ENCODE assay signal across 8 mouse cellular contexts in genomic region chr8:123406786-123407185, GRCm38 (mm10). TPM values are rescaled to one million over a fixed set of nuclear protein-coding genes. Genes with fewer than 3 reads are reported as not detected.
DNase-seq lines count a peak whose midpoint lies in the region; ATAC-seq and TF ChIP-seq lines count a peak whose summit lies in the region.

Gene Mc1r, plus strand, starts transcription at chr8:123407107.

- no peak within 1 kb of the TSS for H3K9ac ChIP-seq in heart, embryonic 11.5 days (ENCODE audit: low read depth, low read length)
- no peak within 1 kb of the TSS for H3K9ac ChIP-seq in limb, embryonic 11.5 days (ENCODE audit: low read length)

- H3K36me3 ChIP-seq in heart, embryonic 11.5 days (ENCODE audit: control insufficient read depth, insufficient read depth, low read length) = 0 out of 2 replicates have a peak, but pooled peaks cover 7% of the 10 kb centered on the region
- peaks cover 4% of the 10 kb centered on the region for H3K36me3 ChIP-seq in limb, embryonic 11.5 days (ENCODE audit: control insufficient read depth, insufficient read depth, low read length)
- H3K36me3 ChIP-seq in myocyte (ENCODE audit: control insufficient read depth, insufficient read depth) = peaks cover 12% of the 10 kb centered on the region

- no peak for DNase-seq in heart, adult 11 months
- peak; percentile 75 for DNase-seq in embryo, embryonic 10 days (ENCODE audit: low spot score)
- peak; percentile 73 for DNase-seq in limb, embryonic 11.5 days (ENCODE audit: low spot score)
- peak; percentile 68 to 87 for DNase-seq in spleen, postnatal 4 days (ENCODE audit: low spot score in 2 of 2)

- H3K4me1 ChIP-seq in heart, embryonic 11.5 days (ENCODE audit: control insufficient read depth, insufficient read depth, low read length) = peaks cover 33% of the 10 kb centered on the region
- no peaks in the 10 kb centered on the region for H3K4me1 ChIP-seq in limb, embryonic 11.5 days (ENCODE audit: control insufficient read depth, insufficient read depth, low read length)

- ATAC-seq in heart, embryonic 11.5 days (replicated peaks; ENCODE audit: insufficient number of reproducible peaks, low FRiP score, low TSS enrichment) = no peak
- peak; percentile 44 for ATAC-seq in activated CD4-positive, CD25-positive, alpha-beta regulatory T cell, adult 4 months
- peak; percentile 57 to 58; a peak in 3 of 4 replicates for ATAC-seq in hematopoietic stem cell, adult 5-6 weeks (replicated peaks in 1 of 2; ENCODE audit: insufficient read depth in 1 of 2, low FRiP score in 2 of 2, low TSS enrichment in 1 of 2, low read depth in 1 of 2, poor library complexity in 2 of 2, severe bottlenecking in 2 of 2)
- ATAC-seq in limb, embryonic 11.5 days (ENCODE audit: insufficient number of reproducible peaks, low FRiP score, low TSS enrichment, low read depth) = no peak

- H3K9me3 ChIP-seq in heart, embryonic 11.5 days (replicated peaks; ENCODE audit: control insufficient read depth, low read length) = no peaks in the 10 kb centered on the region
- H3K9me3 ChIP-seq in limb, embryonic 11.5 days (ENCODE audit: control insufficient read depth, low read length) = no peaks in the 10 kb centered on the region

- 17% methylated on average over 4 of the region's 4 CpGs for WGBS in heart, embryonic 11.5 days (ENCODE audit: insufficient replicate concordance)
- 9% methylated on average over 4 of the region's 4 CpGs for WGBS in limb, embryonic 11.5 days

- peaks cover 23% of the 10 kb centered on the region for H3K27me3 ChIP-seq in heart, embryonic 11.5 days (ENCODE audit: control insufficient read depth, insufficient read depth, low read length)
- H3K27me3 ChIP-seq in limb, embryonic 11.5 days (ENCODE audit: control insufficient read depth, insufficient read depth, low read length) = peaks cover 29% of the 10 kb centered on the region
- no peaks in the 10 kb centered on the region for H3K27me3 ChIP-seq in myocyte (ENCODE audit: control insufficient read depth, insufficient read depth, insufficient read length)

- no peaks in the 10 kb centered on the region for H3K79me2 ChIP-seq in myocyte (ENCODE audit: control insufficient read depth, insufficient read depth)

- H3K4me3 ChIP-seq in heart, embryonic 11.5 days (ENCODE audit: low read depth, low read length) = no peak within 1 kb of the TSS
- no peak within 1 kb of the TSS for H3K4me3 ChIP-seq in limb, embryonic 11.5 days (ENCODE audit: low read depth, low read length)
- H3K4me3 ChIP-seq in myocyte = no peak within 1 kb of the TSS

- 0 out of 2 replicates have a peak within 1 kb of the TSS, but pooled peaks have one; percentile 24 for H3K4me2 ChIP-seq in heart, embryonic 11.5 days
- no peak within 1 kb of the TSS for H3K4me2 ChIP-seq in limb, embryonic 11.5 days (ENCODE audit: low read depth, severe bottlenecking)
- H3K4me2 ChIP-seq in myocyte (ENCODE audit: low read depth) = peak within 1 kb of the TSS; percentile 36

- H3ac ChIP-seq in myocyte (ENCODE audit: control insufficient read depth, insufficient read length) = no peak within 1 kb of the TSS

- TF ChIP-seq POLR2A in myocyte (IDR thresholded peaks at IDR 0.05; ENCODE audit: insufficient read length, low read depth) = no peak

- H3K27ac ChIP-seq in heart, embryonic 11.5 days (ENCODE audit: low read depth, low read length) = no peak within 1 kb of the TSS
- no peak within 1 kb of the TSS for H3K27ac ChIP-seq in limb, embryonic 11.5 days (replicated peaks; ENCODE audit: low read depth, low read length)

TF ChIP-seq in myocyte, 11 proteins besides CTCF, POLR2A, EP300 and RAD21:
- TF ChIP-seq USF1 (IDR thresholded peaks at IDR 0.05; ENCODE audit: low read depth) (peak; percentile 36), TCF3 (IDR thresholded peaks at IDR 0.05; ENCODE audit: insufficient read length, low read depth) (no peak)

RNA-seq across cellular contexts. Expression of gene Mc1r, which starts in this region (rescaled TPM):
- polyA plus RNA-seq in heart, embryonic 11.5 days (2014; fragmentation: Nextera tagmentation; extraction: Ambion mirVana) = 0.06 TPM in 1 of 2 replicates, not detected in the other
- not detected for polyA plus RNA-seq in activated CD4-positive, CD25-positive, alpha-beta regulatory T cell, adult 4 months (2017; shearing (Covaris generic))
- not detected in 2 replicates for total RNA-seq in hematopoietic stem cell, adult 5-6 weeks (2017)
- polyA plus RNA-seq in limb, embryonic 11.5 days (2014; fragmentation: Nextera tagmentation; extraction: Ambion mirVana) = not detected in 2 replicates
- polyA plus RNA-seq in myocyte (2012; fragmentation: generic; extraction: Trizol) = 0.02 TPM

Comparison
In these comparisons a context has a peak if more than half of its experiments do, and no peak if none do; other contexts are left out.
1. Peak in ATAC-seq in activated CD4-positive, CD25-positive, alpha-beta regulatory T cell, adult 4 months; RNA of the gene not detected or under 1 TPM.
2. Peak in ATAC-seq in hematopoietic stem cell, adult 5-6 weeks; RNA of the gene not detected or under 1 TPM.
3. Peak in DNase-seq in limb, embryonic 11.5 days; RNA of the gene not detected or under 1 TPM.